Mouse (Mus musculus): ENCODE measurements around the gene Npas3.

- no peak for TF ChIP-seq FOSL1 (IDR thresholded peaks at IDR 0.05; ENCODE audit: insufficient read depth, low read length, poor library complexity, severe bottlenecking)
- no peak for TF ChIP-seq CTCF (IDR thresholded peaks at IDR 0.05; ENCODE audit: control insufficient read depth, insufficient read depth, insufficient read length)
These were observed 819.6 kb downstream of the Npas3 start for GRCm38 (mm10) chr12:54067886-54068756.

All from C2C12 (cell line).